ENCODE assay signal across 8 mouse cellular contexts in the genomic region with DNA sequence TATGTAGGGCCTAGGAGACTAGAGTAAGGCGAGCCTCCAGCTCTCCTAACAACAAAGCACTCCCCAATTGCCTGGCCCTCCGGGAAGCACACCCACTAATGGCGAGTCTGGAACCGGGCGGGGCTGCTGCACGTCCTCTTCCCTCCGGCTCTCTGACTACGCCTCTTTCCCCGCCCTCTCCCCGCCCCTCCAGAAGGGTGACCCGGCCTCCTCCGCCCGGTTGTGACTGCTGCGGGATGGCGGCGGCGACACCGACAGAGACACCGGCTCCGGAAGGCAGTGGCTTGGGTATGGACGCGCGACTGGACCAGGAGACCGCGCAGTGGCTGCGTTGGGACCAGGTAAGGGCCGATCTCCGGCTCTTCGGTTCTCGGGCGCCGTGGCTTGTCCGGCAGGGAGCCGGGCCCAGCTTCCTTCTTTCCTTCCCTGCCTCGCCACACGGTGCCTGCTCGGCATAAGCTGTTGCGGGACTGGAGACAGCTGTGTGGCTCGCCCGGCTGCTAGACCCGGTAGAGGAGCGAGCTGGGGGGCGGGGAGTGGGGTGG. TPM values are rescaled to one million over a fixed set of nuclear protein-coding genes. Genes with fewer than 3 reads are reported as not detected.
DNase-seq lines count a peak whose midpoint lies in the region; ATAC-seq and TF ChIP-seq lines count a peak whose summit lies in the region.

A gene (plus strand): TSS at position 203 of the 545 bp plus-strand sequence.

- DNase-seq in MEL-GATA-1-ER (ENCODE audit: extremely low read depth, low read depth): peak; percentile 66
- DNase-seq in cerebellum, adult 2 months: peak; percentile 82
- DNase-seq in forebrain, postnatal 0 days: peak; percentile 83
- DNase-seq in heart, postnatal 4 days: peak; percentile 87
- DNase-seq in layer of hippocampus, adult 8-10 months (ENCODE audit: low spot score in 2 of 2): peak; percentile 63 to 80
- DNase-seq in lung, embryonic 14.5 days: peak; percentile 91
- peak; percentile 42 for DNase-seq in testis, postnatal 14 days (ENCODE audit: low spot score)

- WGBS in cerebellum, adult 2 months: under 1% methylated on average over 43 of the region's 43 CpGs
- 2% methylated on average over 43 of the region's 43 CpGs for WGBS in forebrain, postnatal 0 days
- WGBS in lung, embryonic 14.5 days: 1% methylated on average over 40 of the region's 43 CpGs

- no peaks in the 10 kb centered on the region for H3K27me3 ChIP-seq in cerebellum, adult 2 months (ENCODE audit: control insufficient read depth, insufficient read depth, low read length)
- H3K27me3 ChIP-seq in forebrain, postnatal 0 days (ENCODE audit: insufficient read depth, low read length): no peaks in the 10 kb centered on the region
- no peaks in the 10 kb centered on the region for H3K27me3 ChIP-seq in lung, embryonic 14.5 days (ENCODE audit: insufficient read depth, low read length)

- H3K4me3 ChIP-seq in cerebellum, adult 2 months (replicated peaks; ENCODE audit: insufficient read depth, low read depth, low read length): peak within 1 kb of the TSS; percentile 65
- peak within 1 kb of the TSS; percentile 66 for H3K4me3 ChIP-seq in forebrain, postnatal 0 days (ENCODE audit: low read depth, low read length)
- peak within 1 kb of the TSS; percentile 78 for H3K4me3 ChIP-seq in lung, embryonic 14.5 days (ENCODE audit: low read depth, low read length)

- H3K4me2 ChIP-seq in forebrain, postnatal 0 days (ENCODE audit: low read depth): peak within 1 kb of the TSS; percentile 77
- H3K4me2 ChIP-seq in lung, embryonic 14.5 days: peak within 1 kb of the TSS; percentile 78

- peak; percentile 97 for ATAC-seq in forebrain, postnatal 0 days
- ATAC-seq in lung, embryonic 14.5 days (ENCODE audit: insufficient read depth): peak; percentile 97
- peak; percentile 86 for ATAC-seq in neutrophil, adult 5-6 weeks (ENCODE audit: extremely low read depth, insufficient number of reproducible peaks, low FRiP score, poor library complexity, severe bottlenecking)

- TF ChIP-seq CTCF in cerebellum, adult 2 months (IDR thresholded peaks at IDR 0.05; ENCODE audit: borderline replicate concordance, insufficient read depth, low read depth, low read length): no peak
- TF ChIP-seq CTCF in forebrain, postnatal 0 days (IDR thresholded peaks at IDR 0.05; ENCODE audit: low read depth): no peak; the same call in none of the 2 replicates
- no peak for TF ChIP-seq CTCF in lung, embryonic 14.5 days (IDR thresholded peaks at IDR 0.05; ENCODE audit: low read depth)

- peak within 1 kb of the TSS; percentile 80 for H3K9ac ChIP-seq in forebrain, postnatal 0 days
- H3K9ac ChIP-seq in lung, embryonic 14.5 days: peak within 1 kb of the TSS; percentile 77

- no peaks in the 10 kb centered on the region for H3K9me3 ChIP-seq in forebrain, postnatal 0 days (ENCODE audit: low read length)
- no peaks in the 10 kb centered on the region for H3K9me3 ChIP-seq in lung, embryonic 14.5 days (ENCODE audit: low read depth, low read length)

- H3K27ac ChIP-seq in cerebellum, adult 2 months (ENCODE audit: insufficient read depth, low read length): no peak within 1 kb of the TSS
- peak within 1 kb of the TSS; percentile 80 for H3K27ac ChIP-seq in forebrain, postnatal 0 days (ENCODE audit: low read depth, low read length)
- H3K27ac ChIP-seq in lung, embryonic 14.5 days (ENCODE audit: low read depth): peak within 1 kb of the TSS; percentile 79

- no peaks in the 10 kb centered on the region for H3K36me3 ChIP-seq in forebrain, postnatal 0 days (ENCODE audit: insufficient read depth)
- H3K36me3 ChIP-seq in lung, embryonic 14.5 days (ENCODE audit: insufficient read depth): peaks cover 8% of the 10 kb centered on the region

- H3K4me1 ChIP-seq in cerebellum, adult 2 months (ENCODE audit: control insufficient read depth, insufficient read depth, low read length): no peaks in the 10 kb centered on the region
- peaks cover 9% of the 10 kb centered on the region for H3K4me1 ChIP-seq in forebrain, postnatal 0 days (ENCODE audit: insufficient read depth)
- 0 out of 2 replicates have a peak, but pooled peaks cover 4% of the 10 kb centered on the region for H3K4me1 ChIP-seq in lung, embryonic 14.5 days (ENCODE audit: insufficient read depth)

- peak; percentile 63 for TF ChIP-seq POLR2A in cerebellum, adult 2 months (IDR thresholded peaks at IDR 0.05; ENCODE audit: borderline replicate concordance, insufficient read depth, low read length)

RNA-seq across cellular contexts. Expression of the gene that starts here (rescaled TPM):
- 8.4 and 10.8 TPM in 2 replicates for polyA plus RNA-seq in cerebellum, adult 2 months (2012; rRNA removed)
- total RNA-seq in forebrain, postnatal 0 days (2014; rRNA removed): 10.0 and 12.9 TPM in 2 replicates
- polyA plus RNA-seq in forebrain, postnatal 0 days (2015; fragmentation: Nextera tagmentation; extraction: Ambion mirVana): 14.7 and 17.1 TPM in 2 replicates
- 10 to 100 TPM; 13.2 to 14.5 TPM for total RNA-seq in heart, postnatal 4 days (2021)
- 10 to 100 TPM in 2 of 4 experiments, 1 to 10 TPM in 2; 10.0 to 12.6 (median 10.4) TPM for total RNA-seq in layer of hippocampus, adult 8-10 months (2022)
- 39.9 and 43.0 TPM in 2 replicates for polyA plus RNA-seq in lung, embryonic 14.5 days (2014; fragmentation: Nextera tagmentation; extraction: Ambion mirVana)
- total RNA-seq in neutrophil, adult 5-6 weeks (2017): 24.9 and 25.6 TPM in 2 replicates
